Mouse (Mus musculus) heart, postnatal 0 days (tissue): ENCODE results near the gene Myadm.

Experiments
- CTCF ChIP-seq: IDR thresholded peaks from 2 replicates; pipeline ENCODE4 v1.5.1; 2016; ENCODE audit warnings: antibody characterized with exemption, control low read depth, low read depth
- EP300 ChIP-seq: IDR thresholded peaks from 2 replicates; pipeline ENCODE4 v1.6.1; 2016; ENCODE audit warnings: antibody characterized with exemption, low read depth

DNA sequence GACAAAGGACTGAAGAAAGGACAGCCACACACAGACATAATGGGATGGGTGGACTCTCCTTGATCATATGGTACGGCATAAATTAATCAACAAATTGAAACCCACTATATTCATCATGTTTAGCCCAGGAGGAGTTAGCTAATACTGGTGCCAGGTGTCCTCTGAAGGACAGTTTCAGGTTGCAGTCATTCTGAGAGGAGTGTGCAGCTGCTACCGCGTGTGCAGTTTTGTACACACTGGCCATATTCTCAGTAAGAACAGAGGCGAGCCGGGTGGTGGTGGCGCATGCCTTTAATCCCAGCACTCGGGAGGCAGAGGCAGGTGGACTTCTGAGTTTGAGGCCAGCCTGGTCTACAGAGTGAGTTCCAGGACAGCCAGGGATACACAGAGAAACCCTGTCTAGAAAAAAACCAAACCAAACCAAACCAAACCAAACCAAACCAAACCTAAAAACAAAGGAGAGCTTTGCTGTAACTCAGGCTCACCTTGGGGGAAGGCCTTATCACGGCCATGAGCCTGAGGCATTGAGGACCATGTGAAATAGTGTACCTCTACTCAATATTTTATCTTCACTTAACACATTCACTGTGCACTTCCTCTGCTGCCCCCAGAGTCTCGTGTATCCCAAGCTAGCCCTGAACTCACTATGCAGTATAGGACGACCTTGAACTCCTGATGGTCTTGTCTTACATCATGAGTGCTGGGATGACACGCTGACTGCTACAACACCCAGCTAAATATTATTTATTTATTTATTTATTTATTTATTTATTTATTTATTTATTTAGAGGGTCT lies 5.6 kb upstream of the Myadm start:
- TF ChIP-seq CTCF = no peak
- no peak for TF ChIP-seq EP300
